Mouse (Mus musculus) heart, postnatal 0 days (tissue): ENCODE measurements at regions not wholly inside any gene's neighbourhood (a gene's known extent, or its start where the extent isn't known, plus 50 kb on each side); places are given as distances from the start of the nearest gene placed in this dataset.

Experiments
- CTCF ChIP-seq: IDR thresholded peaks from 2 replicates; pipeline ENCODE4 v1.5.1; 2016; ENCODE audit warnings: antibody characterized with exemption, control low read depth, low read depth
- EP300 ChIP-seq: IDR thresholded peaks from 2 replicates; pipeline ENCODE4 v1.6.1; 2016; ENCODE audit warnings: antibody characterized with exemption, low read depth

DNA sequence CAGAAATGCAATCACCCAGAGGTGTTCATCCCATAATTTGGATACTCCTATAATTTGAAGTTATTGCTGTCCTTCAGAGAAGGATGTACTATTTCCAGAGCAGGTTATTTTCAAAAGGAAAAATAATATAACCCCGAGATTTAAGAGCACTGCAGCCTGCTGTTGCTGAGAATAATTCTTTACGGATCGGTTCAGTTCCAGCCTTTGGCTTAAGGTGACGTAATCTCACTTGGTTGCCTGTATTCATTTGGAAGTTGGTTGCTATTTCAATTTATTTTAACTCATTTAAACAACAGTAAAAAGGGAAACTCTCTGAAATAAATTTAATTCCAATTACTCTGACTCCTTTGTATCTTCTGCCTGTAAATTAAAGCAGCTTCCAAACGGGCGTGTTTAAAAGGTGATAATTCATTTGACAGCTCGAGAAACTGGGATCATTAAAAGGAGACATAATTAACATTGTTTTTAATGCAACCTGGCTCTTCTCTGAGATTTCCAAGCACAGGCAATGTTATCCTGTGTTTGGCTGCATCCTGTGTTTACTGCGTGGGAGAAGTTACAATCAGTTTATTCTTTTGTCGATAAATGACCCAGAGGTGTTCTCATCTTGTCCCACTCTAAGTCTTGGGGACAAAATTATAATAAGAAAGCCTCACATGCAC, 568.5 kb downstream of the Gm16223 start:
- TF ChIP-seq CTCF (no peak), EP300 (no peak)
